Mouse (Mus musculus) liver, embryonic 14.5 days (tissue): ENCODE measurements around the gene Pde4d.

ENCODE experiments used
- CTCF ChIP-seq: IDR thresholded peaks from 2 replicates; pipeline ENCODE4 v1.5.1; 2016; ENCODE audit warnings: antibody characterized with exemption, low read depth, control low read depth
- EP300 ChIP-seq: IDR thresholded peaks from 2 replicates; pipeline ENCODE4 v1.6.1; 2016; ENCODE audit warnings: antibody characterized with exemption, low read depth

- TF ChIP-seq CTCF = no peak
- no peak for TF ChIP-seq EP300
These were observed 1173.5 kb downstream of the Pde4d start for GRCm38 (mm10) chr13:109623201-109623600.
